Mouse (Mus musculus) liver (tissue): Measurements from ENCODE around the gene Npas4.
"Not testable (repeated sequence)": the region's sequence is repeated elsewhere in the genome, so short reads cannot be mapped to it uniquely, and the experiment has no call there.

Experiments
- DNase-seq: peaks from one replicate; pipeline ENCODE4 v3.0.0-alpha.2; 2020; ENCODE audit warnings: mixed read lengths

Gene Npas4

DNA sequence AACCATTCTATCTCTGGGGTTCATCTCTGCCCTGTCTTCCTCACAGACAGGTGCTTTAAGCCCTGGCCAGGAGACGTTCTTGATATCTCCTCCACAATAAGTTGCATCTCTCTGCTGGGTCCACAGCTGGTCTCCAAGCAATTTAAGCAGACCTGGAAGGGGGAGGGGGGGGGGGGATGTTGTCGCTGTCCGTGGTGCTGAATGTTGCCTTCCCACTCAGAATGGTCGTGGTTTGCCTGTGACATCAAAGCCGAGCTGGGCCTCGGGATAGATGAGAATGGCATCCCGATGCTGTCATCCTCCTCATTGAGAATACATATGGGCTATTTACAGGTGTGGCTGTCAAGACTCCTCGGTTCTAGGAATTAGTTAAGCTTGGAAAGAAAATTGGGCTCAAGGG lies 2.3 kb upstream of the Npas4 start:
- peak; percentile 20 for DNase-seq

DNA sequence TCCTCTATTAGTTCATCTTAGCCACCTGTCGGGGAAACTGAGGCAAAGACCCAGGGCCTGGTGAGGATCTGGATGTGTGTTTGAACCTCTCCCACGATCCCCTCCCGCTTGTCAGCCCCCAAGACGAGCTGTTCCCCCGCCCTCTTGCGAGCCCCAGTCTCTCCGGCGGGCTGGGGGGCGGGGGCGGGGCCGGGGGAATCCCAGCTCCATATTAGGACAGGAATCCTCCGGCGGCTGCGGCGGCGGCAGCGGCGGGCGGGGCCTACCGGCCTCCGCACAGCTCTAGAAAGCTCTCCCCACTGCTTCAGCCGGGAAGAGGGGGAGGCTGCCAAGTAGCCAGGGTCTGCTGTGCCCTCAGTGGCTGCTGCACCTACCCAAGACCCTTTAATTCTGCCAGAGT lies 600 bp upstream of the Npas4 start:
- DNase-seq, result no peak

DNA sequence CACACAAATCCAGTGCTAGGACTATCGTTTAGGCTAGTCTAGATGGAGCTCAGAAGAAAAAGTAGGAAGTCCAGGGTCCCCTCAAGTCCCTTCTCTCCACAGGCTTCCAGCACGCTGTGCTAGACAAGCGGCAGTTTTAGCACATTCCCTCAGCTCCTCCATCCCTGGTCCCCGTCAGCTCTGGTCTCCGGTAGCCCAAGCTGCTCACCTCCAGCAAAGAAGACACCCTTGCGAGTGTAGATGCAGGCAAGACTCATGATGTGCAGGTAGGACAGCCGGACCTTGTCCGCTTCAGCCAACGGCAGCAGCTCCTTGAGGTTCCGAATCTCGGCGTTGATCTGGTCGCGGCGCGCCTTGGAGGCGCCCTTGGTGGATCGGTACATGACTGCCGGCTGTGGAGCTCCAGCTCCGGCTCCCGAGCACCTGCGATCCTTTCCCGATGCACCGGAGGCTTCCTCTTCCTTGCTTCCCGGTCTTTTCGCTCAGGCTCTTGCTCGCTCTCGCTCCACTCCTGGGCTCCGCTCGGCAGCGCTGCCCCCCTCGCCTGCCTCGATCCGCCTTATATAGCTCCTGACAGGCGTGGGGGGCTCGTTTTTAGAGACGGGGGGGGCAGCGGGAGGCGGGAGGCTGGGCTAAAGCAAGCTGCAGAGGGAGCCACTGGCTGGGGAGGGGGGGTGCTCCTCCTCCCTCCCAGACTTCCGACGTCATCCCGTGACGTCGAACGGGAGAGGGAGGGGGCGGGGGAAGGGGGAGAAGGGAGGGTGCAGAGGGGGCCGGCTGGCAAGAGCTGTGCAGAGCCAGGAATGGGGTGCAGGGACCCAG lies 471 bp downstream of the Npas4 start:
- DNase-seq, result no peak

DNA sequence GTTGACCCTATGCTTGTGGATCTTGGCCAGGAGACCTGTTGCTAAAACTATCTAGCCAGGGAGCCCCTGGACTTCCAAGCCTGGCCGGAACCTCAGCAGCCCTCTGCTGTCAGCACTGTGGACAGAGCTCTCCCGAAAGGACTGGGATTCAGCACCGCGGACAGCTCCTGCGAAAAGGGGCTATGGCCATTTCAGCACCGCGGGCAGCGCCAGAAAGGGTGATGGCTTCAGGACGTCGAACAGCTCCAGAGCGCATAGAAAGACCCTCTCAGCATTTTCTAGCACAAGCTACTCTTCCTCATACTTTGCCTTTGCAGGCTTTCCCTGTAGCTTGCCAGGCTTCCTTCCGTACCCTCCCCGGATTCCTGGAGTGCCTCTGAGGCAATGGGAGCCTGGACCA lies 1.1 kb downstream of the Npas4 start:
- peak; percentile 88 for DNase-seq

DNA sequence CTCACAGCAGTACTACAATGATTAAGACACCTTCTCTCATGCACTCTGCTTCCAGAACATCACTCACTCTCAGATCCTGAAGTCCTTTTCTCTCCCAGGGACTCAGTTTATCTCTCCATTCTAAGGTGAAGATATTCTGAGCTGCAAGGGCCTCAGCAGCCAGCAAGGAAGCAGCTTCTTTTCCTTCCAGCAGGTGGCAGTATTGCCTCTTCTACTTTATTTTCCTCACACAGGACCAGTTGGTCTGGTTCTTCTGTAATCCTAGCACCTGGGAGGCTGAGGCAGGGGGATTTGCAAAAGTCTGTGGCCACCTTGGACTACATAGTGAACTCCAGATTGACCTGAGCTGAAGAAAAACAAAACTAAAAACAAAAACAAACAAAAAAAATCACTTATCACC lies 8.3 kb downstream of the Npas4 start:
- no peak for DNase-seq

DNA sequence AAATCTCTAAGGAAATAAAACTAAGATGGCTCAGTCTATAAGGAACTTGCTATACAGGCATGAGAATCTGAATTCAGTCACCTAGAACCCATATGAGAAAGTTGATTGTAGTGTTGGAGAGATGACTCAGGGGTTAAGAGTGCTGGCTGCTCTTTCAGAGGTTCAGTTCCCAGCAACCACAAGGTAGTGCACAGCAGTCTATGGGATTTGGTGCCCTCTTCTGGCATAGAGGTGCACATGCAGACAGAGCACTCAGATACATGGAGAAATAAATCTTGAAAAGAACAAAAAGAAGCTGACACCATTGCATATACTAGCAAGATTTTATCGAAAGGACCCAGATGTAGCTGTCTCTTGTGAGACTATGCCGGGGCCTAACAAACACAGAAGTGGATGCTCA lies 21.9 kb downstream of the Npas4 start:
- DNase-seq, result no peak

DNA sequence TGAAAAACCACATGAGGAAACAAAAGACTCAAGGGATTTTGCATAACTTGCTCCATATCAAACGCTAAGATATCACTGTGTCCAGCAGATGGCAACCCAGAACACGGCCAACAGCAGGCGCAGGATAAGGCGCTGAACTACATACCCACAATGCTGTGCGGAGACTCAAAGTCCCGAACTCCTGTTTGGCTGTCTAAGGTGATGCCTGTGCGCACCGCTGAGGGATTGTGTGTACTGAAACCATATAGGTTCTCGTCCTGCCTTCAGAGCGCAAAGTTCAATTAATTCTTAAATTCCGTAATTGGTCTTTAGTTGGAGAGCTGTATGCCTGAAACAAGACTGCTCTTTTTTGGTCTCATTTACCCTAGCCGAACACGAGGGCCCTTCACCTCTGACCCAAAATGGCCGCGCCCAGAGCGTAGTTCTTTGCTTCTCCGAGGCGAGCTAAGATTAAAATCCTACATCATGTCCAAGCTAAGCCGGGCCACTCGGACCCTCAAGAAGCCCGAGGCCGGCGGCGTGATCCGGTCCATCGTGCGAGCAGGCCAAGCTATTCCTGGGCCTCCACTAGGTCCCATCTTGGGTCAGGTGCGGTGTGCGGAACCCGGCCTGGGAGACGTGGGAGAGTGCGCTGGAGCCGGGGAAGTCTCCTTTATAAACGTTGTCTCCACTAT lies 28.1 kb downstream of the Npas4 start, which contains the start of gene Mrpl11:
TSS of gene Mrpl11 (plus strand) at position 220 of the 674 bp plus-strand sequence.
- DNase-seq, result peak; percentile 88

DNA sequence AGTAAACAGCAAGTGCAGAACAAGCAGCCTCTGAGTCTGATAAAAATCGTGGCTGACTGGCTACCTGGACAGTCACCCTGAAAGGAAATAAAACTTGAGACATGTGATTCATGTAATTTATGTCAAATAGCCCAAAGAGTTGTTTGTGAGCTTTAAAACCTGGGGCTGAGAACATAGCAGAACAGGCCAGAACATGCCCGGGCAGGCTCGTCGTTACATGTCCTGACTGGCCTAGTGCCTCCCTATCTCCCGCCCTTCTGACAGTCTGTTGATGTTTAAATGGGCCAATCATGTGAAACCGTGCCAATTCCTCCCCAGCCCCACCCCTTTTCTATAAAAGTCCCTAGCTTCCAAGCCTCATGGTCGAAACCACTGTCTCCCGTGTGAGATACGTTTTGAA lies 41.5 kb downstream of the Npas4 start:
- DNase-seq, result not testable (repeated sequence)

DNA sequence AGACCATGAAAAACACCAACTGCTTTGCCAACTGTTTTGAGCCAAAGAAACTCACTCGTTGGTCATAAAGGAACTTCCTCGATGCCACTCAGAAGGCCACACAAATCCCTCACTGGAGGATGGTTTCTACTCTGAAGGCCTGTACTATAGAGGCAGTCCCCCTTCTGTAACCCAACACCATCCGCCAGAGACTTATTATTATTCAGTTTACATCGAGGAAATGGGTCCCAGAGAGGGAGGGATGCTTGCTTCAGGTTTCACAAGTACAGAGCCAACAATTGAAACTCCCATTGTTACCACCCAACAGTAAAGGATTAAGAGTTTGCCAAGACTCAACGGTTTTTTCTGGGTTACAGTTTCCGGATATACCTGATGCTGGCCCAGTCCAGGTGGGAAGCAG lies 44.6 kb downstream of the Npas4 start:
- no peak for DNase-seq

DNA sequence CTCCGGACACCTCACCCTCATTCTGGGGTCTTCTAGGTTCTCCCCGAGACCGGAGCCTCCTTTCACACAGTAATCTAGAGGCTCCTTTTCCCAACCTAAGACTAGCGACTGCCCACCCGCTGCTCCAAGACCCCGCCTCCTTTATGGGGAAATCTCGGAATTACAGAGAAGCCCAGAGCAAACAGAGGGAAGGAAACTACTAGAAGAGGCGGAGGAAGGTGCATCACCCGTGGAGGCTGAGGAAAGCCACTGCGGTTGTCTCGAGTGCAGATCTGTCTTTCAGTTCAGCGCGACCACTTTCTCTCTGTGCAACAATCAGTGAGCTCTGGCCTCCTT lies 46.9 kb downstream of the Npas4 start:
- no peak for DNase-seq

DNA sequence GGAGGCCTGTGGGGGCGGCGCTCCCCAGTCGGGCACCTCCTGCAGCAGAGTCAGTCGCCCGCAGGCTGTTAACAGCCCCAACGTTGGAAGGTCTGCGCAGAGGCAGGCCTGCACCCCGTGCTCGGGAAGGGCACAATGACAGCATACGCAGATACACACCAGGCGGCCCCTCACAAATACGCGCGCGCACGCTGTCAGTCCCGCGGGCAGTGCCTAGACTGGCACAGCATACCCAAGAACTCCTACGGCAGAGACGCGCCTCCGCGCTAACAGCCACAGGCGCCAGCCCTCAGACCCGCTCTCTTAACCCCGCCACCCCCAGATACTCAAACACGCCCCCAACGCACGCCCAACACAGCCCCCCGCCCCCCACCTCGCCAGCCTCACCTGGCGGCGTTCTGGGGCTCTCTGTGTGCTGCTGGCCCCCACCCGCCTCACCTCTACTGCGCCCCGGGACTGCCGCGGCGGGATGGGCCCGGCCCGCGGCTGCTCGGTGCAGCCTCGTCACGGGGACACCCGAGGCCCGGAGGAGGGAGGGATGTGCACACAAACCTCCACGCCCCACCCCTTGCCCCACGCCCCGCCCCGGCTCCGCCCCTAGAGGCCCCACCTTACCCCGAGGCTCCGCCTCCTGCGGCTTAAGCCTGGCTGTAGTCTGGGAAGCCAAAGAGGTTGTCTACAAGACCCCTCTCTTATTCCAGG lies 47.4 kb downstream of the Npas4 start, which contains the start of gene Peli3:
TSS of gene Peli3 (minus strand) at position 577 of the 702 bp plus-strand sequence.
- DNase-seq, result peak; percentile 89

DNA sequence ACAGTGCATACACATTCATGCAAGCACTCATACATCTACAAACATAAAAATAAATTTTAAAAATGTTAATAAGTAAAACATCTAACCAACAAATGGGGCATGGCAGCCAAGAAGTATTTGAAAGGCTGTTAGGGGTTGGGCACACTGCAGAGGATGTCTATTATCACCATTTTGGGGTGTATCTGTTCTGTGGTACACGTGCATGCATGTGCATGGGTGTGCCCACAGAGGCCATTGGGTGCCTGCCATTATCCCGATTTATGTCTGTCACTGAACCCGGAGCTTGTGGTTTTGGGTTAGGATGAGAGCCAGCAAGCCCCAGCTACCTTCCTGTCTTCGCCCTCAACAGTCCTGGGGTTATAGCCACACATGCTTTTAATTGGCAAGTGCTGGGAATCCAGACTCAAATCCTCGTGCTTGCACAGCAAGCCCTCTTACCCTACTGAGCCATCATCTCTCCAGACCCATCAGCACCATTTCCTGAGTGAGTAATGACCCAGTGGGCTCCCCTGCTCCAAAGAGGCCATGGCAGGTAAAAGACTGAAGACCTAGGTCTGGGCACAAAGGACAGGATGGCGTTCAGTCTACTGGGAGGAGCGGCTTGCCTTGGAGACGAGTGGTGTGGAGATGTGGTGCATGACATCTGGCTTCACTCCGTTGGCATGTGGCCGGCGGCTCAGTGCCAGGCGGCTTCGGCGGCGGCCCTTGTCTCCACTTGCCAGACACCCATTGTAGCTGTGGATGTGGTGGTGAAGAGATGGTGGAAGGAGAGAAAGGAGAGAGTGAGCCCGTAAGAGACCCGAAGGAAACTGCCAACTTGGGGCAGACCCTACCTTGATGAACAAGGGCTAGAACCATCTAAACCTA lies 52.4 kb downstream of the Npas4 start:
- no peak for DNase-seq

DNA sequence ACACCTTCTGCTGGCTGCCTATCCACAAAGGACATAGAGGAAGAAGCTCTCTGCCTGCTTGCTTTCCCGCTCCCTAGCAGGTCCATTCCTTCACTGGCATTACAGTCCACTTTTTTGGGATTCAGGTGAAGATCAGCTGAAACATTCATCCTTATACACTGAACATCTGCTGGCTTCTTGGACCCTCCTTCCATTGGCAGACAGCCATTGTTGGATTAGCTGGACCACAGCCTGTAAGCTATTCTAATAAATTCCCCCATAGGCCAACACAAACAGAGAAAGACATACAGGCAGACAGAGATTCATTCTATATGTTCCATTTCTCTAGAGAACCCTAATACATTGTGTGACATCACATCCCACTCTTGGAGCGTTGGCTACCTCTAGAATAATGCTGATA lies 53.2 kb downstream of the Npas4 start:
- DNase-seq, result no peak
